In the genomic region with DNA sequence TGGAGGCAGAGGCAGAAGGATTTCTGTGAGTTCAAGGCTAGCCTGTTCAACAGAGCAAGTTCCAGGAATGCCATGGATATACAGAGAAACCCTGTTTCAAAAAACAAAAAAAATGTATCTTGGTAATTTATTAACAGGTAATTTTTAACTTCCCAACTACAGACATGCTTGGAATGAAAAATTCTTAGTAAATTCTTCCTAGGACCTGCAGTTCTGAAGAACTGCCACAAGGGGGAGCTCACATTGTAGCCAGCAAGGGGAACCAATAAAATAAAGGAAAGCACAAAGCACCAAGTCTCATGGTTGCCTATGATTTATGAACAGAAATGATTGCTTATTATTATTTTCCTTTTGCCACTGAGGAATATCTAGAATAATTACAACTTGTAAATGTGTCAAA, we compare ENCODE assay signal across 8 mouse cellular contexts. TPM values are rescaled to one million over a fixed set of nuclear protein-coding genes. Genes with fewer than 3 reads are reported as not detected.
DNase-seq lines count a peak whose midpoint lies in the region; ATAC-seq and TF ChIP-seq lines count a peak whose summit lies in the region.

No protein-coding gene starts in this region.

- no peaks in the 10 kb centered on the region for H3K36me3 ChIP-seq in midbrain, embryonic 11.5 days (ENCODE audit: control insufficient read depth, insufficient read depth, low read length)
- H3K36me3 ChIP-seq in midbrain, embryonic 15.5 days (replicated peaks), result no peaks in the 10 kb centered on the region
- H3K36me3 ChIP-seq in liver, postnatal 0 days (replicated peaks; ENCODE audit: insufficient read depth, low read length), result peaks cover 11% of the 10 kb centered on the region

- no peak overlapping the region for H3K4me2 ChIP-seq in midbrain, embryonic 11.5 days
- H3K4me2 ChIP-seq in midbrain, embryonic 15.5 days, result no peak overlapping the region
- no peak overlapping the region for H3K4me2 ChIP-seq in liver, postnatal 0 days (ENCODE audit: low read depth, low read length)

- TF ChIP-seq CTCF in liver, postnatal 0 days (IDR thresholded peaks at IDR 0.05; ENCODE audit: low read depth), result peak; percentile 90

- no peaks in the 10 kb centered on the region for H3K4me1 ChIP-seq in midbrain, embryonic 11.5 days (ENCODE audit: control insufficient read depth, insufficient read depth, low read length)
- no peaks in the 10 kb centered on the region for H3K4me1 ChIP-seq in midbrain, embryonic 15.5 days
- no peaks in the 10 kb centered on the region for H3K4me1 ChIP-seq in liver, postnatal 0 days (ENCODE audit: insufficient read depth)

- peak; percentile 40 to 47 for DNase-seq in adrenal gland, adult 18-20 months (ENCODE audit: low spot score in 2 of 2)
- DNase-seq in adrenal gland, postnatal 4 days (ENCODE audit: low spot score in 2 of 2), result no peak
- DNase-seq in midbrain, embryonic 11.5 days (ENCODE audit: low spot score, missing footprints), result peak; percentile 88
- peak; percentile 33 for DNase-seq in c-Kit-positive CD71-negative TER-119-negative erythroid progenitor cells, embryonic 14.5 days (ENCODE audit: low read depth)
- DNase-seq in gastrocnemius, postnatal 14 days, result peak; percentile 13
- peak; percentile 49 for DNase-seq in liver, postnatal 0 days
- DNase-seq in spleen, postnatal 36 days (ENCODE audit: low spot score in 2 of 2), result peak; percentile 11 to 29

- no peaks in the 10 kb centered on the region for H3K27me3 ChIP-seq in midbrain, embryonic 11.5 days (ENCODE audit: control insufficient read depth, insufficient read depth, low read length)
- no peaks in the 10 kb centered on the region for H3K27me3 ChIP-seq in midbrain, embryonic 15.5 days (replicated peaks)
- no peaks in the 10 kb centered on the region for H3K27me3 ChIP-seq in liver, postnatal 0 days (ENCODE audit: insufficient read depth, low read length)

- intact Hi-C loops in gastrocnemius, postnatal 14 days (cut with DNase I; ENCODE audit: low total_unique reads), result loop anchor here (2.0 to 10.0 kb wide), 2 partner anchors 60 to 178 kb away; no protein-coding TSS in a partner anchor

- no peak overlapping the region for H3K4me3 ChIP-seq in midbrain, embryonic 11.5 days (ENCODE audit: low read depth, low read length)
- no peak overlapping the region for H3K4me3 ChIP-seq in midbrain, embryonic 15.5 days
- H3K4me3 ChIP-seq in liver, postnatal 0 days (ENCODE audit: low read depth, low read length), result no peak overlapping the region

- no peak for ATAC-seq in midbrain, embryonic 11.5 days (ENCODE audit: low FRiP score)
- no peak for ATAC-seq in midbrain, embryonic 15.5 days (replicated peaks)
- ATAC-seq in liver, postnatal 0 days, result no peak

- H3K9me3 ChIP-seq in midbrain, embryonic 11.5 days (ENCODE audit: control insufficient read depth, low read length), result no peaks in the 10 kb centered on the region
- H3K9me3 ChIP-seq in midbrain, embryonic 15.5 days, result no peaks in the 10 kb centered on the region
- no peaks in the 10 kb centered on the region for H3K9me3 ChIP-seq in liver, postnatal 0 days (ENCODE audit: low read length)

- H3K9ac ChIP-seq in midbrain, embryonic 11.5 days (ENCODE audit: low read length), result no peak overlapping the region
- H3K9ac ChIP-seq in midbrain, embryonic 15.5 days, result no peak overlapping the region
- H3K9ac ChIP-seq in liver, postnatal 0 days (replicated peaks), result no peak overlapping the region

- H3K27ac ChIP-seq in midbrain, embryonic 11.5 days (ENCODE audit: low read depth, low read length), result no peak overlapping the region
- H3K27ac ChIP-seq in midbrain, embryonic 15.5 days, result no peak overlapping the region
- H3K27ac ChIP-seq in liver, postnatal 0 days (ENCODE audit: low read depth), result no peak overlapping the region

- TF ChIP-seq EP300 in liver, postnatal 0 days (IDR thresholded peaks at IDR 0.05; ENCODE audit: low read depth), result no peak

RNA-seq across cellular contexts. Expression of gene Gmcl1, which starts 14.0 kb away (rescaled TPM):
- 10 to 100 TPM; 11.9 to 17.8 TPM for total RNA-seq in adrenal gland, adult 18-20 months (2021)
- 10 to 100 TPM; 17.9 to 22.4 TPM for total RNA-seq in adrenal gland, postnatal 4 days (2021)
- polyA plus RNA-seq in midbrain, embryonic 11.5 days (2014; fragmentation: Nextera tagmentation; extraction: Ambion mirVana), result 42.4 and 46.3 TPM in 2 replicates
- polyA plus RNA-seq in midbrain, embryonic 15.5 days (2015; fragmentation: Nextera tagmentation; extraction: Ambion mirVana), result 33.8 and 34.5 TPM in 2 replicates
- total RNA-seq in gastrocnemius, postnatal 14 days (2021), result 1 to 10 TPM; 3.4 to 3.8 TPM
- 5.0 and 6.0 TPM in 2 replicates for polyA plus RNA-seq in liver, postnatal 0 days (2015; fragmentation: Nextera tagmentation; extraction: Ambion mirVana)

RNA-seq across cellular contexts. Expression of gene Anxa4, which starts 46.2 kb away (rescaled TPM):
- total RNA-seq in adrenal gland, adult 18-20 months (2021), result 10 to 100 TPM; 76.0 to 82.7 TPM
- 10 to 100 TPM; 48.3 to 62.2 TPM for total RNA-seq in adrenal gland, postnatal 4 days (2021)
- polyA plus RNA-seq in midbrain, embryonic 11.5 days (2014; fragmentation: Nextera tagmentation; extraction: Ambion mirVana), result 5.4 and 7.0 TPM in 2 replicates
- polyA plus RNA-seq in midbrain, embryonic 15.5 days (2015; fragmentation: Nextera tagmentation; extraction: Ambion mirVana), result 5.5 and 5.9 TPM in 2 replicates
- 10 to 100 TPM; 20.4 to 23.1 TPM for total RNA-seq in gastrocnemius, postnatal 14 days (2021)
- 32.5 and 32.7 TPM in 2 replicates for polyA plus RNA-seq in liver, postnatal 0 days (2015; fragmentation: Nextera tagmentation; extraction: Ambion mirVana)

Comparison
In these comparisons a context has a peak if more than half of its experiments do, and no peak if none do; other contexts are left out.
1. DNase-seq: peak in adrenal gland, adult 18-20 months (2 of 2), midbrain, embryonic 11.5 days (single experiment), c-Kit-positive CD71-negative TER-119-negative erythroid progenitor cells, embryonic 14.5 days (single experiment), gastrocnemius, postnatal 14 days (single experiment), liver, postnatal 0 days (single experiment) and spleen, postnatal 36 days (2 of 2); none in adrenal gland, postnatal 4 days (0 of 2).